Mouse (Mus musculus): ENCODE results near the gene Bcl11b.
A peak's percentile ranks its signal among the peaks of the same experiment; 100 is the strongest.

Bcl11b gene

DNA sequence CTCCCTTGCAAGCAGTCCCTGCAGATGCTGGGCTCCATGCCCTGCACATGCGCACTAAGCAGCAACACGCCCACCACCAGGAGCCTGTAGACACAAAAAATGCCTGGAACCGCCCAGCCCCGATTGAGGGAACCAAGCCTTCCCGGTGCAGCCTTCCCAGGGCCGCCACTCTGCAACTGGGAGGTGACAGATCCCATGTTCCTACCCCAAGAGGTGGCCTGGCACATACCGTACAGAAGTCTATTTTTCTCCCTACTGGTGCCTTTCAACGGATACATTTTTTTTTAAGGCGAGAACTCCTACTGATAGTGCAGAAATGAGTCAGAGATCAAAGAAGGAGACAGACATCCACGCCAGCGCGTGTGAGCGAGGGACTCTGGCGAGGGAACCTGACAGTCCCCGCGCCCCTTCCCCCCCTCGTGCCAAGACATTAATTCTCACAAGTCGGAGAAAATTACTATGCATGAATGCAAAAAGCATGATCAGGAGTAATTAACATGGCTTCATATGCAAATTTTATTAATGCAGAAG is 33.5 kb downstream of the Bcl11b start:
- DNase-seq, result peak; percentile 59

DNA sequence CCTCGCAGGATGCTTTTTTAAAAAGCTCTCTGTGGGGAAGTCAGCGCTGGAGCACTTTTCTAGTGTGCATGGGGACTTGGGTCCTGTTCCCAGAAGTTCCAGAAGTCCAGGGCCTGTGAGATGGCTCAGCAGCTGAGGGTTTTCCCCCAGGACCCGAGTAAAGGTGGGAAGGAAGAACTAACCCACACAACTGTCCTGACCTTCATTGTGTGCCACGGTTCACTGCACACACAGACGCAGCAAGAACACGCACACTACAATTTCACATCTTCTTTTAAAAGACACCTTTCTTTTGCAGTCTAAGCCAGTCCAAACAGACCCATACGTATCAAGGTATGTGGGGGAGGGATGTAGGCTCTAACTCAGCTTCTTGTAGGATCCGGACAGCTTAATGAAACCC is 34.3 kb downstream of the Bcl11b start:
- no peak for DNase-seq

DNA sequence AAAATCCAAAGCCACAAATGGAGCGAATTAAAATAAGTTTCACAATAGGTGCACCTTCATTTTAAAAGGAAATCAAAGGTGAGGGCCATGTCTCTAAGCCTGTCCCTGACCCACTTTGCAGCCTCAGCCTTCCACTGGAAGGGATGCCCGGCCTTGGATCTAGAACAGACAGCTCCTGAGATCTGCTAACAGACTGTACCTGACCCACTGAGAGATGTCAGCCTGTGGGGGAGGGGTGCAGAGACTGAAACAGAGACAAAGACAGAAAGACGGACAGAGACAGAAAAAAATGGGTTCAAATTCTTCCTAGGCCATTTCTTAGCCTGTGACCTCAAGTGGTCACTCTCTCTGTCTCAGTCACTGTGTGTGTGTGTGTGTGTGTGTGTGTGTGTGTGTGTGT is 35.1 kb downstream of the Bcl11b start:
- no peak for DNase-seq

DNA sequence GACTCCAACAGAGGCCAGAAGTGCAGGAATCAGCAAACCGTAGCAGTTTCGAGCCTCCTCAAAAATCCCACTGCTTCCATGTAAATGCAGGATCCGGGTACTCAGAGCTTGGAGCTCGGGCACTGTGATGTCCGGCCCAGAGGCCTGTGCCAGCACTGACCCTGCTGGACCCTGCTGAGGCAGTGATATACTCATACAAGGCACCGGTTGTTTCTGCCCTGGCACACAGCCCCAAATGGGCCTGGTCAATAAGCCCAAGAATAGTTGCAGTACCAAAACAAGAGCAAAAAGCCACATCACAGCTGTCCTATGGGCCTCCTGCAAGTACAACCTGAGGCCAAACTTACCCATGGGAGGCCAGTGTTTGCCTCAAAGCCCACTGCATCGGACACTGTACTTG is 36.4 kb downstream of the Bcl11b start:
- no peak for DNase-seq

DNA sequence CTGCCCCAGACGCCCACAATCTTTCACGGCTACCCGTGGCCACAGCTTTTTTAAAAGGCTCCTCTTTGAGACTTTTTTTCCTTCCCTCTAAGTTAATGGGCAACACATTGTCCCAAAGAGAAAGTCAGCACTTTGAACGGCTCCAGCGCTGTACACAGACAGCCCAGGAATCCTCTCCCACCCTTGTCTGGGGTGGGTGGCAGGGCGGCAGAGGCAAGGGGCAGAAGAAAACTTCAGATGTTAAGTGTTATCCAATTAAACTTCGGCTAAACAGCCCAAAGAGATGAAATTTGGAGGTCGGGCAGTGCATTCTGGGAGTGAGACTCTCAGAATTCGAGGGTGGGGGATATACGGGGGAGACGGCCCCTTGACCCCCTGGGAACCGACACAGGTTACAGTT is 38.3 kb downstream of the Bcl11b start:
- DNase-seq, result no peak

DNA sequence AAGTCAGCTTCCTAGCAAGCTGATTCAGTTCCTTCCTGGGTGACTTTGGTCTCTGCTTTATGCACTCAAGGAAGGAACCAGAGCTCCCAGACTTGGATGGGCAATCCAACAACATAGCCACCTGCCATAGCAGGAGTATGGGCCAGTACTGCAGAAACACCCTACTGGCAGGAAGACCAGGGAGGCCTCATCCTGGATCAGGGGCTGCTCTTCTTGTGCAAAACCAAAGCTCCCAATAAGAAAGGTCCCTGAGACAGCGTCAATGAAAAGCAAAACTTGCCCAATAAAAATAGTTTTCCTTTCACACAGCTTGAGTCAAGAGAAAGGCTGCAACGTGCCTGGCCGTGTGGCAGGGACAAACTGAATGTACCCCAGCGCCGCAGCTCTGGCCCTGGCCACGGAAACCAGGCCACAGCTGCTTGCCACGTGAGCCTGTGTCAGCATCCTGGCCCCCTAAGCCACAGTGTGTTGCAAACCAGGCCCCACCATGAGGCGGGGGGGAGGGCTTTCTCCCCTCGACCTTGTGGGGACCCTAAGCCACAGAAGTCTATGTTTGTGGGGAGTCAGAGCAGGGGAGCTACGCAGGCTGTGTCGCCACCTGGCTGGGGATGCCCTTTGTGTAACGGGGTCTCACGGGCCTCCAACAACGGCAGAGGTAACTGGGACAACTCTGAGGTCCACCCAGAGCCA is 38.9 kb downstream of the Bcl11b start:
- DNase-seq, result no peak

DNA sequence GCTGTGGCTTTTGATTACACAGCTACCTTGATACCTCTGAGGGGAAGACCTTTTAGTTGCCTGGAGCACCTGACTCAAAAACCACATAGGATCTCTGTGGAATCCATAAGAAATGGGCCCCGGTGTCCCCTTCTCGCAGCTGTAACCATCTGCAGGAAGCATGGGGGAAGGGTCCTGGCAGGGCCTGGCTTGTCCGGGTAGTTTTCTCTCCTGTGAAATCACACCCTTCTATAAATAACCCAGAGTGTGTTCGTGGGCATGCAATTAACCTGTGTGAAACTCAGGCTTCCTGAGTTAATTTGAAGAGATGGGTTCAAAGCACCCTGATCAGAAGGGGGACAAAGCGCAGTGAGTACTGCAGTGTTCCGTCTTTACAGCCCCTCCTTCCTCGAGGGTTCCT is 40.5 kb downstream of the Bcl11b start:
- no peak for DNase-seq

DNA sequence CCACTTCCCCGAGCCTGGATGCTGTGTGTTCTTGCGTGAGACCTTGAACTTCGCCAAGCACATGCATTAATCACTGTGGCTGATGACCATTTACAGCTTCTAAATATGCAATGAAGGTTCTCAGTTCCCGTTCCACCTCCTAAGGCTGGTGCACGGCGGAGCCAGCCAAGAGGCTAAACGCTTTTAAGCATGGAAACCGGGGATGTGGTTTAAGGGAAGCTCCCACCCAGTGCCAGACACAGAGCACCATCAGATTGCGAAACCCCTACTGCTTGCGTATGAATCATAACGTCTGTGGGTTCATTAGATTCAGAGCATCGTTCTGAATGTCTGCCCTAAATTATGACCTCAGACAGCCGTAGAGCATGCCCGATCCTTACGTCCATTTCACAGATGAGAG is 41.6 kb downstream of the Bcl11b start:
- no peak for DNase-seq

DNA sequence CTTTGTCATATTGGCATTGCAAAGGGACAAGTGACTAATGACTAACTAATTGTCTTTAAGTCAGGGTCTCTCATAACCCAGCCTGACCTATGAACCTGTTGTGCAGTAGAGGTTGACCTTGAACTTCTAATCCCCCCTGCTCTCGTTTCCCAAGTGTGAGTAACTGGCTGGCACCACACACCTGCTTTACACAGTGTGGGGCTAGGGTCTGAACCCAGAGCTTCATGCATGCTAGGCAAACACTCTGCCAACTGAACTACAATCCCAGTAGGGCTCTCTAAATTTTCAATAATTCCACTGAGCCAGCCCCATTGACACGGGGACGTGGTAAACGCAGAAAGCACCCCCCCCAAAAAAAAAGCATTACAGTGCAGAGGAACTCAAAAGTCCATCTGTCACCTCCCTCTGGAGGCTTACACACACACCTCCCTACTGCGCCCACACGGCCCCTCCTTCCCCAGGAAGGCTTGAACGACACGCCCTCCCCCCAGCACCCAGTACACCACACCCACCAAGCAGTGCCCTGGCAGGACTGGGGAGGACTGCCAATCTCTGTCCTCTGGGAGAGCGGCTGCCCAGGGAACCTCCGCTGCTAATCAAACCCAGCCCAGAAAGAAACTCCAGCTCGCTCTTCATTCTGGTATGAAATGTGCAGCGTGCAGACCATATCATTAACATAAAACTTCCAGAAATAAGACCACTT is 42.5 kb downstream of the Bcl11b start:
- DNase-seq, result no peak

DNA sequence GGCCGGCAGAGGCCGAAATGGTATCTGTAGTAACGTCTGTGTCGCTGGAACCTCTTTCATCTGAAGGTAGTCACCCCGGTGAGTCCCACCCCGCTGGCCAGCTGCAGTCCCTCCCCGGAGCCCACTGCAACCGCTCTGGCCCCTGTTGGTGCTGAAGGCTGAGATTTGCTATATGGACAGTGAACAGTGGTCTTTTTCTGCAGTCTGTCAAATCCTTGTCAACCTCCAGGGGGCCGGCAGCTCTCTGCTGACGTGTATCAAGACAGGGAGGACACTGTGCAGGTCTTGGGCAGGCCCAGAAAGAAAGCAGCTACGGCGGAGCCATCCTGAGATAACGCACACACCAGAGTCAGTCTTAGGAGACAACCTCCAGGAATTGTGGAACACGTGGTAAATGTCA is 43.0 kb downstream of the Bcl11b start:
- DNase-seq, result no peak

DNA sequence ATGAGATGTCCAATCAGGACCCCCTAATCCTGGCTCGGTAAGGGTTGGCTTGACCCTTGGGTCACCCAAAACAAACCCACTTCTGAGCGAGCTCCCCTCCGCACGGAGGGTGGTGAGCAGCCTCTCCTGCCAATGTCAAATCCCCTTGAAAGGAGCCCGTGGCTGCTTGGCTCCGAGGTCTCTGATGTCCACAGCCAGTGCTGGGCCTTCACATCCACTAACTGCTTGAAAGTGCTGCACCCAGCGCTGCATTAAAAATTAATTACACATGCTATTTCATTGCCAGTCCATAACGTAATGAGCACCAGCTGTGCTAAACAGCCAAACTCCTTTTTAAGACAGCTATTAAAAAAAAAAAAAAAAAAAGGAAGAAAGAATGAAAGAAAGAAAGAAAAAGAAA is 43.5 kb downstream of the Bcl11b start:
- no peak for DNase-seq

DNA sequence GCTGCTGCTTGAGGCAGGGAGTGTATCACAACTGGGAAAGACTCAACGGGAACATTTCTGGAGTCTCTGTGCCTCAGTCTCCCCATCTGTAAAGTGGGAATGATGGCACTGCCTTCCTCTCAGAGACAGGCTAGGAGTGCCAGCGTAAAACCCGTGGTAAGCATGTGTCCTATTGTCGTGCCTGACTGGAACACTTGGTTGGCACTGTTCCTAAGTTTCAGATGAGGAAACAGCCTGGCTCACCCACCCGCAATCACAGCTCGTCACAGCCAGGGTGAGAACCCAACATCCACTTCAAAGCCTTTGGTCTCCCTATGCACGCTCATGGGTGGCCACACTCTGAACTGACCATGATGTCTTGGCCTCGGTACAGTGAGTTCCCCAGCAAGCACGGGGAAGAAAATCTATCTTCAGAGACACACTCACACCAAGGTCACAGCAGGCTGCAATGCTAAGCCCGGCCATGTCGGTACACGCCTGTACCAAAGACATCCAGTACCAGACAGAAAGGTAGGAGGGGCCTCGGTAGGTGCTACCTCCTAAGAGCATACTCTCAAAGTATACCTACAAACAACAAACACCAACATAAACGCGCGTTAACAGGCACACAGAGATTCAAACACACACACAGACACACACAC is 50.2 kb downstream of the Bcl11b start:
- DNase-seq, result no peak

DNA sequence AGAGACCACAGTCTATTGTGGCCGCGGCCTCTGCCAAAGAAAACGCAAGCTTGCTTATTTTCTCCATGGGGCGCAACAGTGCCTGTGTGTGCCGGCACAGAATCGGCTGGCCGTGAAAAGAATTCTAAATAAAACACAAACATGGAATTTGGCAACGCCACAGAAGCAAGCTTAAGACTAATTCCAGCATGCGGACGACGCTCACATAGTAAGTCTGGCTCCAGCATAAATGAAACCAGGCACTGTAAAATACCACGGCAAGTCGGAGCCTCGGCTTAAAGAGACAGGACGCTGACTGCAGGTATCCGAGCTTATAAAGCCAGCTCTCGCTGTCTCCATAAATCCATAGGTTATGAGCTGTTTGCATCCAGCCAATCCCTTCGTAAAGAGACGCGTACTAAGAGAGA is 51.1 kb downstream of the Bcl11b start:
- DNase-seq, result no peak

DNA sequence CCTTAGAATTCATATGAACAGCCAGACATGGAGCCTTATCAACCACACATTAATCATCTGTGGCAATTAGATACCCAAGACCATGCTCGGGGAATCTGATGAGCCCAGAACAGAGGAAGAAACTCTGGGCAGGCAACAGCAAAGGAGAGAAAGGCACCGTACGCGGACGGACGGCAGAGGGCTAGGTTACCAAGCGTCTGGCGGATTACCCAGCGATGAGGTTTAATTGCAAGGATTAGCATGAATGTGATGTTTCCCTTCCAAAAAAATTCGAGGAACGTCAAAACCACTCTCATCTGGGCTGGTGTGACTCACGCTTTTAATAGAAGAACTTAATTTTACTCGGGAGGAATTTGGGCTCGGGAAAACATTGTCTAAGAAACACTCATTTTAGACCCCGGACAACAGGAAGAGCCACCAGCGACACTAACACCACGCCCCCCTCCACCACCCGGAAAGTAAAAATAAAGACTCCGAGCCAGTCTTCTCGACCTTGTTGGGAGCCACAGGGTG is 52.7 kb downstream of the Bcl11b start:
- DNase-seq, result no peak

DNA sequence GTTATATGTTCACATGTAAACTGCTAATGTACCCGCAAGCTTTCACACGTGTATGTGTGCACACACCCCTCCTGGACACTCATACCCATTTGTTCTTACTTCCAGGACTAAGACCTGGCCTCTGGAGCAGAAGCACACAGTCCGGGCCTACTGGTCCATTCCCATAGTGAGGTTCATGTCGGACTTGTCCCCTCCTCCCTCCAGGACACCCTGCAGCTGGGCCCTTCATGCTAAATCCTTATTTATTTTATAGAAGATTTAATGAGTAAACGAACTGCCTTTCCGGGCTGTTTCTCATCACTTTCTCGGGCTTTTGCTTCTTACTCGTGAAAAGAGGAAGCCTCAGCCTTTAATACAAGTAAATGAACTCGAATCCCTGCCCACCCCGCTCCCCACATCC is 54.0 kb downstream of the Bcl11b start:
- DNase-seq, result no peak

DNA sequence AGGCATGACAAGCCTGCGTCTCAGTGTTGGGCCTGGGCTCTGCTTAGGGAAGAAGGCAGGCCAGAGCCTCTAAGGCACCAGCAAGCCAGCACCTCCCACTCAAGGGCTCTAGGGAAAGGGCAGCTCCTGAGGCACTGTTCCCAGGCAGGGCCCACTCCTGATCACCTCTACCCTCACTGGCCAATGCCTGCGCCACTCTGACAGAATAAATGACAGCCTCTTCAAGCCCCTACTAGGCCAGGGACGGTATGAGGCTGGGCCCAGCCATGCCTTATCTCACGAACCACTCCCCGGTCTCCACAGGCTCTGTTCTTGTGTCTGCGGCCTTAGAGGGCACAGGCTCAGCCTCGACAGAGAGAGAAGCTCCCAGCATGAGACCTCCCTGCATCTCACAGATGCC is 61.3 kb downstream of the Bcl11b start:
- no peak for DNase-seq

DNA sequence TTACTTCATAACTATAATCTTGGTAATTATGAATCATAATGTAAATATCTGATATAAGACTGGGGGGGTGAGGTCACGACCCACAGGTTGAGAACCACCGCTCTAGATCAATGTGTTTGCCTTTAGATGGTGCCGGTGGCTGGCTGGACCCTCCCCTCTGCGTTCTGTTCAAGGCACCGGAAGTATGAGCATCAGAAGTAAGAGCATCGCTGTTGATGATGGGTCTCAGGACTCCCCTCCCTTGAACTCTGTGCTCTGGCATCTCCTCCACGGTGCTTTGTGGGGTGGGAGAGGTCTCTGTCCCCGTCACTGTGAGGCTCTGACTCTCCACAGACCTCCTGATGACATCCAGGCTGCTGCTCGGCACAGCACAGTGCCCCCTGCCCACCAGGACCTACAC is 62.6 kb downstream of the Bcl11b start:
- no peak for DNase-seq

DNA sequence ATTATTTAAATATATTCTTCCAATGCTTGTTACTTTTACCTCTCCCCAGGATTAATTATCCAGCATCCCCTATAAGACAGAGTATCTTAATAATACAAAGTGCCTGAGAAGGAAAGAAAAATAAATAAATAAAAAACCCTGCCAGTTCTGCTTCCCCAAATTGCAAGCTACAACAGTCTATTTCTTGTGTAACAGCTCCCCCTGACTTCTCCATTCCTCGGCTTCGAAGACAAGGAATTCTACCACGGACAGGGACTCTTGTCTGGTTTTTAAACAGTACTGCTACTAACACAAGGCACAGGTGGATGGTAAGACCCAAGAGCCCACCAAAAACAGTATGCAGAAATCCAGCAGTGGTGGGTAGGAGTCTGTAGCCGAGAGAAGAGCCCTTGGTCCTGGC is 64.2 kb downstream of the Bcl11b start:
- DNase-seq, result no peak

DNA sequence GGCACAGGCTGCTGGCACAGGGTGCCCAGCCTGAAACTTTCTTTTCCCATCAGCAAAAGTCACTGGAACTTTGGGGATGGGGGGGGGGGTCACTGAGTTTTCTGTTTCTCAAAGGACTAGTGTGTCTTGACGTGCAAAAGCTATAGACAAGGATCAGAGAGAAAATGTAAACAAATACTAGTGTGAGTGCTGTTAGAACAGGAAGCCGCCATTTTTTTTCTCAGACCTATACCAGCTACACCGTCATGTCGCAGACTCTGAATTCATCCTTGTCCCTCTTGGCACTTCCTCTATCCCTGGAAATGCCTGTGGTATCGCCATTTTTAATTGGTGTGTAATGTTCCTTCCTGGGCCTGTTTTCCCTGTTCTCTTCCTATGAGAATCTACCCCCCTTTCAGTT is 66.4 kb downstream of the Bcl11b start:
- DNase-seq, result no peak

DNA sequence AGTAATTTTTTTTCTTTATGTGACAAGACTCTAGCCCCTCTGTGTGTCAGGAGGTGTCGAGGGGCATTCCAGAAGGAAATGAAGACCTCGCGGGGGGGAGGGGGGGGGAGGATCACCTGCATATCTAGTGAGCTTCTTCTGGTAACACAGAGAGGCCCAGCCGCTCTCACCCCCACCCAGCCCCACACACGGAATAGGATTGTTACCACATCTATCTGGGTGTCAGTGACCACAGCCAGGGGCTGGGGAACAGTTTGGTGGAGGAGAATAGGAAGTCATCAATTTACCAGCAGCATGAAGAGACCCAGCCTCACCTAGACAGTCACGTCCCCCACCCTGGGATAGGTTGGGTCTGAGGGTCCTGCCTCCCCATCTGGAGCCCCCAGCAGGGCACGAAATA is 67.0 kb downstream of the Bcl11b start:
- no peak for DNase-seq

DNA sequence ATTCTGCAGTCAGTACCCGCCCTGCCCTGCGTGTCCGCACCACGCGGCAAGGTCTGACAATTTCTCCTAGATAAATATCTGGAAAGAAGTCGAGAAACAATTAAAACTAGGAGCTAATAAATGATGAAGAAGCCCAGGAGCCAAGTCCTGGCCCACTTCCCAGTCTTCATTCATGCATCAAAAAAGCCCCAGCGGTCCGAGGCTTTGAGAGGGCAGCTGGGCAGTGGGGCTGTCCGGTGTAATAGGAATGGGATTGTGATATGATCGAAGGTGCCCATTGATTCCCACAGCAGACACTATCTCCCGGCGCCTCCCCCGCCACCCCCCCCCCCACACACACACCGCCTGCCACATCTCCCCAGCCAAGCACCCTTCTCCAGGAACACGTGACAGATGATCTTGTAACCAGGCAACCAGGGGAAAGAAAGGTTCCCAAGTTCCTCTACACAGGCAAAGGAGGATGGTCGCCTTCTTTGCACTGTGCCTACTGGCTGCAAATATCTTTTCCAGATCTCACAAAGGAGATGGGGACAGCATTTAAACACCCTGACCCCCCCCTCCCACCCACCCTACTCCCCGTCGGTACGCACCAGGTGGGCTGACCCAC is 68.5 kb downstream of the Bcl11b start:
- peak; percentile 28 for DNase-seq

DNA sequence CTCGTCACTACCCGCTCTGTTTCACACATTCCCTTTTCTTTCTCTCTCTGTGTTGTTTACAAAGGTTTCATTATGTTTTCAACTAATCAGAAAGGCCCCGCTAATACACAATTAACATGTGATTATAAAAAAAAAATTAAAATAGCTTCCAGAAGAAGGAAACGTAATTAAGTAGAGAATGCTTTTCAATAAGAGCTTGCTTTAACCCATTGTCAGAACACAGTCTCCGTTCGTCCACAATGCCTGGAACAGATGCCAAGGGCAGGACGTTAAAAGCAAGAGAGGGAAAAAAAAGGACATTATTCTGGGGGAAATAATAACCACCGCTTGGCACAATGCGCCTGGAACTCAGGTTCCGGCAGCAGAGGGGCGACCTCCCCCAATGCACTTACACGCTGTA is 71.3 kb downstream of the Bcl11b start:
- no peak for DNase-seq

DNA sequence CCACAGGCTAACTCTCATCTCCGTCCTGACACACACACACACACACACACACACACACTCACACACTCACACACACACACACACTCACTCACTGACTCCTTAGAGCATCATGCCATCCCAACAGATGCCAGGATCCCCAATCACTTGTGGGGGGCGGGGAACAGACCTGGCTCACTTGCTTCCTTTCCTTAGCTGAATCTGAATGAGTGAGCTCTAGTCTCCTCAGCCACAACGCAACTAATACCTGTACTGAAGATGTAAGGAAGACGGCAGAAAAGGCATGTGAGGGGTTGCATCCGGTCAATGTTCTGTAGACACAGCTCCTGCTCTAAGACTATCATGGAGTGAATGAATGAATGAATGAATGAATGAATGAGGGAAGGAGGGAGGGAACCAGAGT is 71.9 kb downstream of the Bcl11b start:
- no peak for DNase-seq

Data from right cerebral cortex, postnatal 14 days (tissue).